Mouse (Mus musculus): ENCODE data around the gene Ovol1. TPM values are rescaled to one million over a fixed set of nuclear protein-coding genes. Genes with fewer than 3 reads are reported as not detected.

Ovol1 gene
- total and polyA plus RNA-seq, 2 experiments from 2014 or later = 0.05 TPM; not detected in 1

DNA sequence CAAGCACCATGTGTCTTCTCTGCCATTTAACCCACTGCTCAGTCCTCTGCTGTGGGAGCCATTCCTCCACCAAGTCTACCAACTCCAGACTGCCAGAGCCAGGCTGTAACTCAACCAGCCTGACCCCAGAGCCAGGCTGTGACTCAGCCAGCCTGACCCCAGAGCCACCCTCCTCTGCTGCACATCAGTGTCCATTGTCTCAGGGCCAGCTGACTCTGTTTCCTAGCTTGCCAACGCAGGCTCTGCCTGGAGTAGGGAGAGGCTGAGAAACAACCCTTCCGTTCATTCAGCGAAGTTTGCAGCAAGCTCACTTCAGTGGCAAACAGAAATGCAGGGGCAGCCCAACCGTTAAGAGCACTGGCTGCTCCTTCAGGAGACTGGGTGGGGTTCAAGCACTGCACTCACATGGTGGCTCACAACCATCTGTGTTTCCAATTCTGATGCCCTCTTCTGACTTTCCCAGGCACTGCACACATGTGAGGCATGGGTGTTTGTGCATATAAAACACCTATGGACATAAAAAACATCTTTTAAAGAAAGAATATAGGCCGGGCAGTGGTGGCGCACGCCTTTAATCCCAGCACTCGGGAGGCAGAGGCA lies 43.4 kb downstream of the Ovol1 start:
- 77% methylated on average over 8 of the region's 8 CpGs for WGBS
- peaks cover 8% of the 10 kb centered on the region for H3K4me1 ChIP-seq (ENCODE audit: control insufficient read depth, insufficient read depth)
- no peak for ATAC-seq (ENCODE audit: insufficient read depth, low read depth)

DNA sequence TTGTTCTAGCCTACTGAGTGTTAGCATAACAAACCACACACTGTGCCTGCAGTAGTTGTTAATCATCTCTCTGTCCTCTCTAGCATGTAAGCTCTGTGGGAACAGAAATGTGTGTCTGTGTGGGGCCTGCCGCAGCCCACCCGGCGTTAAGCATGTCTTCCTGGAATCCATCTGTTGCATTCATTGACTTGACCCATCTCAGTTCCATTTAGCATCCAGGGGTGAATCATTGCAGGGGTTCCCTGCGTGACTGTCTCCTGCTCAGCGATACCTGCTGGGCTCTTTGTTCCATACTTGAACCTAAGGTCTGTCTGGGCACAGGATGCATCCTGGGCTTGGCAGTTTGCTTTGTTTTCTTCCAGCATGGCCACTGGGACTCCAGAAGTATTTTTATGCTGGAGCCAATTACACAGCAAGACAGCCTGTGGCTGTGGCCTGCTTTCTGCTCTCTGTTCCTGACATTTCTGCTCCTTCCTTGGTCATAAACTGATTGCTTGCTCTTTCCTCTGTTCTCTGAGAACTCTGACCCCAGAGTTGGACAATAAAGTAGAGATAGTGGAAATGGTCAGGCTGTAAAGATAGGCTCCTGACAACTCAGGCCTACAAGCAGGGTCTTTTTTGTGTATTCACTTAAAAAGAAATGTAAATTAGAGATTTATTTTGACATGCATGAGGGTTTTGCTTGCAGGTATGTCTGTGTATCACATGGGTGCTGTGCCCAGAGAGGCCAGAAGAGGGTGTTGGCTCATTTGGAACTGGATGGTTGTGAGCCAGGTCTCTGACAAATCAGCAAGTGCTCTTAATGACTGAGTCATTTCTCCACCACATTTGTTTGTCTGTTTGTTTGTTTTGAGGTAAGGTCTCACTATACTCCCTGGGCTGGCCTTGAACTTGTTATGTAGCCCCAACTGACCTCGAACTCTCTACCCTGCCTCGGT lies 44.3 kb downstream of the Ovol1 start:
- Histone ChIP-seq H3K9ac (replicated peaks; ENCODE audit: low read depth, low read length) (no peak overlapping the region), H3K4me2 (ENCODE audit: low read depth, low read length) (no peak overlapping the region), H3K36me3 (replicated peaks; ENCODE audit: control insufficient read depth, insufficient read depth, low read length) (no peaks in the 10 kb centered on the region), H3K4me3 (ENCODE audit: low read depth, low read length) (no peak overlapping the region), H3K4me1 (ENCODE audit: control insufficient read depth, insufficient read depth) (peaks cover 15% of the 10 kb centered on the region), H3K9me3 (replicated peaks; ENCODE audit: control insufficient read depth, low read length) (no peaks in the 10 kb centered on the region), H3K27me3 (ENCODE audit: control insufficient read depth, insufficient read depth, low read length) (no peaks in the 10 kb centered on the region), H3K27ac (ENCODE audit: low read depth) (no peak overlapping the region)
- no peak for TF ChIP-seq CTCF (IDR thresholded peaks at IDR 0.05; ENCODE audit: low read depth)
- no peak for TF ChIP-seq EP300 (IDR thresholded peaks at IDR 0.05; ENCODE audit: low read depth)
- DNase-seq (ENCODE audit: low spot score) = no peak
- WGBS = 91% methylated on average over 7 of the region's 7 CpGs
- no peak for ATAC-seq (ENCODE audit: insufficient read depth, low read depth)

More for the DNA sequence above, 43.4 kb downstream of the Ovol1 start:
- DNase-seq (ENCODE audit: low spot score) = no peak
- no peaks in the 10 kb centered on the region for H3K9me3 ChIP-seq (replicated peaks; ENCODE audit: control insufficient read depth, low read length)
- H3K36me3 ChIP-seq (replicated peaks; ENCODE audit: control insufficient read depth, insufficient read depth, low read length) = no peaks in the 10 kb centered on the region
- TF ChIP-seq CTCF (IDR thresholded peaks at IDR 0.05; ENCODE audit: low read depth) (no peak), EP300 (IDR thresholded peaks at IDR 0.05; ENCODE audit: low read depth) (no peak)
- H3K4me3 ChIP-seq (ENCODE audit: low read depth, low read length) = no peak overlapping the region
- H3K9ac ChIP-seq (replicated peaks; ENCODE audit: low read depth, low read length) = no peak overlapping the region
- H3K27ac ChIP-seq (ENCODE audit: low read depth) = no peak overlapping the region
- H3K27me3 ChIP-seq (ENCODE audit: control insufficient read depth, insufficient read depth, low read length) = no peaks in the 10 kb centered on the region
- no peak overlapping the region for H3K4me2 ChIP-seq (ENCODE audit: low read depth, low read length)

DNA sequence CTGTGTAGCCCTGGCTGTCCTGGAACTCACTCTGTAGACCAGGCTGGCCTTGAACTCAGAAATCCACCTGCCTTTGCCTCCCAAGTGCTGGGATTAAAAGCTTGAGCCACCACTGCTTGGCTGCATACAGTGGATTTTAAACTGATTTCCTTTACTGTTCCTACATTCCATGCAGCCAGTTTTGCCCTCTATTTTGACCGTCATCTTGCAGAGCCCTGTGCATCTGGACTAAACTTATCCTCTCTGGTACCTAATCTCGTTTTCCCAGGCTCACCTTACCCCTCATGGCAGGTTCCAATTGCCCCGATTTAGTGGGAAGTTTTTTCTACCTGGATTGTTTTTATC lies 47.5 kb downstream of the Ovol1 start:
- H3K27ac ChIP-seq (ENCODE audit: low read depth) = no peak overlapping the region; the same call in 1 of the 2 replicates
- no peak for DNase-seq (ENCODE audit: low spot score)
- H3K4me2 ChIP-seq (ENCODE audit: low read depth, low read length) = peak overlapping the region; percentile 21
- no peak for ATAC-seq (ENCODE audit: insufficient read depth, low read depth)
- no peaks in the 10 kb centered on the region for H3K9me3 ChIP-seq (replicated peaks; ENCODE audit: control insufficient read depth, low read length)
- H3K4me1 ChIP-seq (ENCODE audit: control insufficient read depth, insufficient read depth) = peaks cover 30% of the 10 kb centered on the region
- H3K4me3 ChIP-seq (ENCODE audit: low read depth, low read length) = no peak overlapping the region
- no peaks in the 10 kb centered on the region for H3K27me3 ChIP-seq (ENCODE audit: control insufficient read depth, insufficient read depth, low read length)
- H3K9ac ChIP-seq (replicated peaks; ENCODE audit: low read depth, low read length) = no peak overlapping the region
- TF ChIP-seq EP300 (IDR thresholded peaks at IDR 0.05; ENCODE audit: low read depth) (no peak), CTCF (IDR thresholded peaks at IDR 0.05; ENCODE audit: low read depth) (no peak)
- no peaks in the 10 kb centered on the region for H3K36me3 ChIP-seq (replicated peaks; ENCODE audit: control insufficient read depth, insufficient read depth, low read length)
- 77% methylated on average over 3 of the region's 3 CpGs for WGBS

DNA sequence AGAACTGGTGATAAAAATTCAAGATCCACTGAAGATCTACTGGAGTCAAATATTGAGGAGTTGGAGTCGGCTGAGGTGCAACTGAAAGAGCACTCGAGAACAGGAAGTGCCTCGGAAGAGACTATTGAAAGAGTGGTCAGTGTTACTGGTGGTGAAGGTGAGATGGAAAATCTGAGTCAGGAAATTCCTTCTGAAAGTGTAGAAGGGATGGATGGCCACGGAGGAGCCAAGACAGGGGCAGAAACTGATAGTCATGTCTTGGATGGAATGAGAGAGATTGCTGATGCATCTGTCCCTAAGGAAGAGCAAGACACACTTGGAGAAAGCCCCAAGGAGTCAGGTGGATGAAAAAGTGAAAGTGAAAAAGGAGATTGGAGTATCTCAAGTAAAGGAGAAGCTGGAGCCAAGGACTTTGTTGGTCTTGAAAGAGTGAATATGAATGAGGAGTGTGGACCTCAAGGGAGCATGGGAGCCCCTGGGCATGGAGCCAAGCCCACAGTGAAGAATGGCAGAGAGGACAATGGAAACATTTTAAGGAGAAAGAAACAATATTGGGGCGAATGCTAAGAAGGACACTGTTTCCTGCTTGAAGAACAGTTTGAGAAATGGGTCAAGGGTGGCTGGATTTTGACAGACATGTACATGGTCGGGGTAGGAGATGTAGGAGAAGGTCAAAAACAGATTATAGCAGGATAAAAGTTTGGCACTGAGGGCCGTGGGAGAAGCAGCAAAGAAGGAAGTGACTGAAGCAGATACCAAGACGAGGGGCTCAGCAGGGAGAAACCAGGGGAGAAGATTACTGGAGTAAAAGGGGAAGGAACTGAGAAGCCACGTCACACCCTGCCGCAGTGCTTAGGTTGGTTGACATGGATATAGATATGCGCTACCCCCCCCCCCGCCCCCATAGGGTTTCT lies 48.1 kb downstream of the Ovol1 start:
- H3K9ac ChIP-seq (replicated peaks; ENCODE audit: low read depth, low read length) = no peak overlapping the region
- H3K4me3 ChIP-seq (ENCODE audit: low read depth, low read length) = peak overlapping the region; percentile 3; the same call in 1 of the 2 replicates
- WGBS = 56% methylated on average over 12 of the region's 12 CpGs
- H3K4me1 ChIP-seq (ENCODE audit: control insufficient read depth, insufficient read depth) = peaks cover 30% of the 10 kb centered on the region
- no peak for TF ChIP-seq CTCF (IDR thresholded peaks at IDR 0.05; ENCODE audit: low read depth)
- no peak for ATAC-seq (ENCODE audit: insufficient read depth, low read depth)
- DNase-seq (ENCODE audit: low spot score) = no peak
- no peaks in the 10 kb centered on the region for H3K27me3 ChIP-seq (ENCODE audit: control insufficient read depth, insufficient read depth, low read length)
- H3K36me3 ChIP-seq (replicated peaks; ENCODE audit: control insufficient read depth, insufficient read depth, low read length) = no peaks in the 10 kb centered on the region
- H3K4me2 ChIP-seq (ENCODE audit: low read depth, low read length) = peak overlapping the region; percentile 21
- H3K27ac ChIP-seq (ENCODE audit: low read depth) = peak overlapping the region; percentile 20
- no peaks in the 10 kb centered on the region for H3K9me3 ChIP-seq (replicated peaks; ENCODE audit: control insufficient read depth, low read length)

DNA sequence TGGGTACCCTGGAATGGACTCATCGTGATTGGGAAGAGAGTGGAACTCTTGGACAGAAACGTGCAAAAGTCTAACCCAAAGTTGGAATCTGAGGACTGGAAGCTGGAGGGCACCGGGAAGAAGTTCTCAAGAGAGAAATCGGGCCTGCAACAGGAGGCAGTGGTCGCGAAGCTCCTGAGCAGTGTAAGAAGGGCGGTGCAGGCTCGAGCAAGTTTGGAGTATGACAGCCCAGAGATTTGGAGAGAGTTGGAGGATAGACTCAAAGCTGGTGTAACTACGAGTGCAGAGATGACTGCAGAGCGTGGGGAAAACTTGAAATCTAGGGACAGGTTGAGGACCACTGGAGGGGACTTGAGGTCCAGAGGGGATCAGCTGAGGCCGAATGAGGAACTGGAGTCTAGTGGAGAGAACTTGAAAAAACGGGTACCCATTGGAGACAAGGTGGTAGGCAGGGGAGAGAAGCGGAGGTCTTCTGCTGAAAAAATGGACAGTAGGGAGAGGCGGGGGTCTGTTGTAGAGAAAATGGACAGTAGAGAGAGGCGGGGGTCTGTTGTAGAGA lies 49.3 kb downstream of the Ovol1 start:
- H3K36me3 ChIP-seq (replicated peaks; ENCODE audit: control insufficient read depth, insufficient read depth, low read length) = no peaks in the 10 kb centered on the region
- H3K9me3 ChIP-seq (replicated peaks; ENCODE audit: control insufficient read depth, low read length) = no peaks in the 10 kb centered on the region
- WGBS = 43% methylated on average over 15 of the region's 15 CpGs
- H3K9ac ChIP-seq (replicated peaks; ENCODE audit: low read depth, low read length) = peak overlapping the region; percentile 62
- H3K4me2 ChIP-seq (ENCODE audit: low read depth, low read length) = peak overlapping the region; percentile 92
- DNase-seq (ENCODE audit: low spot score) = peak; percentile 28
- H3K27me3 ChIP-seq (ENCODE audit: control insufficient read depth, insufficient read depth, low read length) = no peaks in the 10 kb centered on the region
- peak overlapping the region; percentile 59 for H3K27ac ChIP-seq (ENCODE audit: low read depth)
- no peak for ATAC-seq (ENCODE audit: insufficient read depth, low read depth)
- H3K4me1 ChIP-seq (ENCODE audit: control insufficient read depth, insufficient read depth) = peaks cover 30% of the 10 kb centered on the region
- TF ChIP-seq CTCF (IDR thresholded peaks at IDR 0.05; ENCODE audit: low read depth) = no peak
- no peak for TF ChIP-seq EP300 (IDR thresholded peaks at IDR 0.05; ENCODE audit: low read depth)
- peak overlapping the region; percentile 55 for H3K4me3 ChIP-seq (ENCODE audit: low read depth, low read length)
